Mouse (Mus musculus): Measurements from ENCODE around the gene Isg15. TPM values are rescaled to one million over a fixed set of nuclear protein-coding genes. Genes with fewer than 3 reads are reported as not detected.

Gene Isg15
- 1.7 and 3.1 TPM in 2 replicates for polyA plus RNA-seq (2015; fragmentation: Nextera tagmentation; extraction: Ambion mirVana)

- Histone ChIP-seq H3K4me1 (replicated peaks; ENCODE audit: control insufficient read depth, insufficient read depth, low read length) (peaks cover 20% of the 10 kb centered on the region), H3K9me3 (ENCODE audit: control insufficient read depth, low read length) (no peaks in the 10 kb centered on the region), H3K4me3 (ENCODE audit: low read length) (no peak within 1 kb of the TSS), H3K36me3 (ENCODE audit: control insufficient read depth, insufficient read depth, low read length) (no peaks in the 10 kb centered on the region), H3K27me3 (ENCODE audit: control insufficient read depth, insufficient read depth, low read depth, low read length) (peaks cover 15% of the 10 kb centered on the region; the same call in 1 of the 2 replicates), H3K27ac (ENCODE audit: low read length) (no peak within 1 kb of the TSS), H3K4me2 (ENCODE audit: low read depth, low read length) (peak within 1 kb of the TSS; percentile 13), H3K9ac (ENCODE audit: low read length) (no peak within 1 kb of the TSS)
- WGBS = 56% methylated on average over 10 of the region's 10 CpGs
- no peak for ATAC-seq (ENCODE audit: low read depth)
Measured at GRCm38 (mm10) chr4:156200623-156201475, at the start of gene Isg15. Isg15 (minus strand) TSS chr4:156200818.

GRCm38 (mm10) chr4:156249567-156249966 lies 48.9 kb upstream of the Isg15 start:
- H3K4me1 ChIP-seq (replicated peaks; ENCODE audit: control insufficient read depth, insufficient read depth, low read length) = peaks cover 4% of the 10 kb centered on the region
- H3K4me2 ChIP-seq (ENCODE audit: low read depth, low read length) = no peak overlapping the region
- no peak for ATAC-seq (ENCODE audit: low read depth)
- H3K9ac ChIP-seq (ENCODE audit: low read length) = no peak overlapping the region
- 55% methylated on average over 11 of the region's 11 CpGs for WGBS
- H3K27me3 ChIP-seq (ENCODE audit: control insufficient read depth, insufficient read depth, low read depth, low read length) = peaks cover 5% of the 10 kb centered on the region
- H3K9me3 ChIP-seq (ENCODE audit: control insufficient read depth, low read length) = no peaks in the 10 kb centered on the region
- H3K27ac ChIP-seq (ENCODE audit: low read length) = no peak overlapping the region
- peaks cover 31% of the 10 kb centered on the region for H3K36me3 ChIP-seq (ENCODE audit: control insufficient read depth, insufficient read depth, low read length)
- H3K4me3 ChIP-seq (ENCODE audit: low read length) = no peak overlapping the region

- Histone ChIP-seq H3K27ac (ENCODE audit: low read length) (no peak overlapping the region), H3K4me2 (ENCODE audit: low read depth, low read length) (peak overlapping the region; percentile 95), H3K9me3 (ENCODE audit: control insufficient read depth, low read length) (no peaks in the 10 kb centered on the region), H3K9ac (ENCODE audit: low read length) (peak overlapping the region; percentile 82), H3K27me3 (ENCODE audit: control insufficient read depth, insufficient read depth, low read depth, low read length) (no peaks in the 10 kb centered on the region), H3K4me3 (ENCODE audit: low read length) (peak overlapping the region; percentile 96), H3K36me3 (ENCODE audit: control insufficient read depth, insufficient read depth, low read length) (peaks cover 31% of the 10 kb centered on the region), H3K4me1 (replicated peaks; ENCODE audit: control insufficient read depth, insufficient read depth, low read length) (peaks cover 17% of the 10 kb centered on the region)
- 23% methylated on average over 53 of the region's 60 CpGs for WGBS
- no peak for ATAC-seq (ENCODE audit: low read depth)
Measured at GRCm38 (mm10) chr4:156236651-156237447, 36.2 kb upstream of the Isg15 start.

DNA sequence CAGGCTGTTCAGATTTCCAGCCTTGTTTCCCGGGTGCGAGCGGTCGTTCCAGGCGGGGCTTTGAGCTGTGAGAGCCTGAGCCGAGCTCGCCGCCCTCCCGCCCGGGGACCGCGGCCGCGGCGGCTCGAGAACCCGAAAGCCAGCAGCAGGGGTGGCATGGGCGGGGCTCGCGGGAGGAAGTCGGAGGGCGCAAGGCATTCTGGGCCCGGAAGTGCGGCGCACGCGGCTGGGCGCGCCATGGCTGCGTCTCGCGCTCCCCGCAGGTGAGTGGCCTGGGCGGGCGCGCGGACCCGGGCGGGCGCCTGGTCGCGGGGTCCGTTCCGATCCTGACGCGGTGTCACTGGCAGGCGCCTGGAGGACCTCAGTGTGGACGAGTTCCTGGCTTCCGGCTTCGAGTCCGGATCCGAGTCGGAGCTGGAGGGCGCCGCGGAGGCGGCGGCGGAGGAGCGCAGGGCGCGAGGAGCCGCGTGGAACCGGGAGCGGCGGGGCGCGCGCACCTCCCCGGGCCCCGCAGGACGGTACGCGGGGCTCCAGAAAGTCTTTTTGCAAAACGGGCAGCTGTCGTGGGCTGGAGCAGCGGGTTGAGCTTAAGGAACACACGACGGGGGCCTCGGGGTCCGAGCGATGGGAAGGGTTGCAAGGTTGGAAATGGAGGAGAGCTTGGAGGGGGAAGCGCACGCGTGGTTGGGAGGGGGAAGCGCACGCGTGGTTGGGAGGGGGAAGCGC lies 35.4 kb upstream of the Isg15 start, which contains the start of gene Noc2l:
TSS of gene Noc2l (plus strand) at position 203 of the 726 bp plus-strand sequence.
- under 1% methylated on average over 88 of the region's 90 CpGs for whole genome bisulfite sequencing
- Histone ChIP-seq H3K4me1 (replicated peaks; ENCODE audit: control insufficient read depth, insufficient read depth, low read length) (peaks cover 17% of the 10 kb centered on the region), H3K36me3 (ENCODE audit: control insufficient read depth, insufficient read depth, low read length) (peaks cover 36% of the 10 kb centered on the region), H3K27ac (ENCODE audit: low read length) (peak within 1 kb of the TSS; percentile 96), H3K9ac (ENCODE audit: low read length) (peak within 1 kb of the TSS; percentile 82), H3K4me2 (ENCODE audit: low read depth, low read length) (peak within 1 kb of the TSS; percentile 95), H3K27me3 (ENCODE audit: control insufficient read depth, insufficient read depth, low read depth, low read length) (no peaks in the 10 kb centered on the region), H3K4me3 (ENCODE audit: low read length) (peak within 1 kb of the TSS; percentile 96), H3K9me3 (ENCODE audit: control insufficient read depth, low read length) (no peaks in the 10 kb centered on the region)
- ATAC-seq (ENCODE audit: low read depth) = peak; percentile 94

GRCm38 (mm10) chr4:156235360-156235770 lies 34.7 kb upstream of the Isg15 start:
- Histone ChIP-seq H3K4me1 (replicated peaks; ENCODE audit: control insufficient read depth, insufficient read depth, low read length) (peaks cover 17% of the 10 kb centered on the region), H3K4me2 (ENCODE audit: low read depth, low read length) (peak overlapping the region; percentile 95), H3K9me3 (ENCODE audit: control insufficient read depth, low read length) (no peaks in the 10 kb centered on the region), H3K27ac (ENCODE audit: low read length) (peak overlapping the region; percentile 51), H3K27me3 (ENCODE audit: control insufficient read depth, insufficient read depth, low read depth, low read length) (no peaks in the 10 kb centered on the region), H3K36me3 (ENCODE audit: control insufficient read depth, insufficient read depth, low read length) (peaks cover 38% of the 10 kb centered on the region), H3K9ac (ENCODE audit: low read length) (peak overlapping the region; percentile 82), H3K4me3 (ENCODE audit: low read length) (peak overlapping the region; percentile 96)
- peak; percentile 22; the same call in 1 of the 2 replicates for ATAC-seq (ENCODE audit: low read depth)
- under 1% methylated on average over 15 of the region's 15 CpGs for WGBS

DNA sequence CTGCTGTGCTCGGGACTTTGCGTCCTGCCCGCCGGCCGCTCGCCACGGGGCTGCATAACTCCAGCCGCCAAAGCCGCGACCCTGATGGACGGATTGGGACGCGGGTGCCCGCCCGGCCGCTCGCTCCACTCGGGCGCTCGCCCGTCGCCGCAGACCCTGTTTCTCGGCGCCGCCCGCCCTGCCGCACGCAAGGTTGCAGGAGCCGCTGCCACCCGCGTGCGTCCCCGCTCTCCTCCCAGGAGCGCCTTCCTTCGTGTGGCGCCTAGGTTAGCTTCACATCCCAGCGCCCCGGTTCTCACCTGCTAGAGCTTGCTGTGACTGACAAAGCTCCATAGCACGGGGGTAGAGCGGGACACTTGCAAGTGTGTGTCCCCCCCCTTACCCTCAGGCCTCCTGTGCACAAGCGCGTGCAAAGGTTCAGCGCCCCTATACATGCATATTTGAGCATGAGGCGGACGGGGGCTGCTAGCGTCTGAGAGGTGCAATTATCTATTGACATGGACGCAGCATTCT lies 34.1 kb upstream of the Isg15 start, which contains the start of gene Plekhn1:
TSS of gene Plekhn1 (minus strand) at position 157 of the 513 bp plus-strand sequence.
- ATAC-seq (ENCODE audit: low read depth) = peak; percentile 62
- H3K9ac ChIP-seq (ENCODE audit: low read length) = peak within 1 kb of the TSS; percentile 82
- H3K9me3 ChIP-seq (ENCODE audit: control insufficient read depth, low read length) = no peaks in the 10 kb centered on the region
- H3K36me3 ChIP-seq (ENCODE audit: control insufficient read depth, insufficient read depth, low read length) = peaks cover 37% of the 10 kb centered on the region
- no peaks in the 10 kb centered on the region for H3K27me3 ChIP-seq (ENCODE audit: control insufficient read depth, insufficient read depth, low read depth, low read length)
- peak within 1 kb of the TSS; percentile 73 for H3K27ac ChIP-seq (ENCODE audit: low read length)
- H3K4me1 ChIP-seq (replicated peaks; ENCODE audit: control insufficient read depth, insufficient read depth, low read length) = peaks cover 17% of the 10 kb centered on the region
- peak within 1 kb of the TSS; percentile 95 for H3K4me2 ChIP-seq (ENCODE audit: low read depth, low read length)
- under 1% methylated on average over 35 of the region's 48 CpGs for WGBS
- peak within 1 kb of the TSS; percentile 96 for H3K4me3 ChIP-seq (ENCODE audit: low read length)

DNA sequence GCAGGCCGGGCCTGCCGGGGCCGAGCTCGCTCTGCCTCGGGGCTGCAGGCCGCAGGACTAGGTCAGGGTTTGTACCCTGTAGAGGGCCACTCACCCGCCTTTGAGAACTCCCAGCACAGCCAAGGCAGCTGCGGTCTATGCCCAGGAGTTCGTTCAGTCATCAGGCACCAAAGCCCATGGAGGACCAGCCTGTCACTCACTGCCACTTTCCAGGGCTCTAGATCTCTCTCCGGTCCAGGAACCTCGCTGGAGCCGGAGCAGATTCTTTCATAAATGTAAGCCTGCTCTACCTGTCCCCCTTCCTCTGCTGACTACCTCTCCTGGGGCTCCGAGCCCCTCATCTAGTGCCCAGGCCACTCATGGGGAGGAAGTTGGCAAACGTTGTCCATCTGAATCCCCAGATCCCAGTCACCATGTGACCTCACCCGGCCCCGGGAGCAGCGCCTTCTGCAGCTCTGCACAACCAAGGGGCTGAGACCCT lies 33.4 kb upstream of the Isg15 start:
- ATAC-seq (ENCODE audit: low read depth) = 0 out of 2 replicates have a peak, but pooled peaks have one; percentile 11
- peaks cover 17% of the 10 kb centered on the region for H3K4me1 ChIP-seq (replicated peaks; ENCODE audit: control insufficient read depth, insufficient read depth, low read length)
- no peaks in the 10 kb centered on the region for H3K9me3 ChIP-seq (ENCODE audit: control insufficient read depth, low read length)
- peak overlapping the region; percentile 59 for H3K27ac ChIP-seq (ENCODE audit: low read length)
- 3% methylated on average over 17 of the region's 17 CpGs for WGBS
- H3K27me3 ChIP-seq (ENCODE audit: control insufficient read depth, insufficient read depth, low read depth, low read length) = no peaks in the 10 kb centered on the region
- peak overlapping the region; percentile 82 for H3K9ac ChIP-seq (ENCODE audit: low read length)
- peak overlapping the region; percentile 96 for H3K4me3 ChIP-seq (ENCODE audit: low read length)
- peak overlapping the region; percentile 95 for H3K4me2 ChIP-seq (ENCODE audit: low read depth, low read length)
- peaks cover 31% of the 10 kb centered on the region for H3K36me3 ChIP-seq (ENCODE audit: control insufficient read depth, insufficient read depth, low read length)

DNA sequence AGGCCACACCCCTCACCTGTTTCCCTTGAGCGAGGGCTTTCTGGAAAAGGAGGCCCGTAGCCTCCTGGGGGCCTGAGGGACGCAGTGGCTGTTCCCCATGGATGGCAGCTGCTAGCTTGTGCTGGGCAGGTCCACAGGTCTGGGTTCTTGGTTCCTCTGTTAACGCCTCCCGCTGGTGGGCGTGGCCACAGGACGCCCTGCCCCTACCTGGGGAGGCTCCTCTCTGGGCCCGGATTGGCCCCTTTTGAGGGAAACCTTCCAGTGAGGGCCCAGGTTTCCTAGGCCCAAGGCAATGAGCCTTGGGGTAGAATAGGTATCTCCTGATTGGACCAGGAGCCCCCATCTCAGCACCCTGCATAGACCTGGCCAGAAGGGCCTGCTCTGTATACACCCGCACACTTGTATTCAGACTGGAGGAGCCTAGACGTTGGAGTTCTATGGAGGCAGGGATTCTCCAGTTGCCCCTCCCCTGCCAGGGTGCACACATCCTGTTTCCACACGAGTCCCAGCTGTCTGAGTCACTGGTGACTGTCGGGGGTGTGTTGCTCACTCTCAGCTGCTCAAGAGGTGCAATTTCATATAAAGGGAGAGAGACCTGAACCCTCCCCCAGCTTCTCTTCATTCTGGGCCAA lies 27.9 kb upstream of the Isg15 start:
- Histone ChIP-seq H3K36me3 (ENCODE audit: control insufficient read depth, insufficient read depth, low read length) (peaks cover 21% of the 10 kb centered on the region), H3K4me3 (ENCODE audit: low read length) (peak overlapping the region; percentile 18; the same call in 1 of the 2 replicates), H3K4me2 (ENCODE audit: low read depth, low read length) (peak overlapping the region; percentile 34), H3K4me1 (replicated peaks; ENCODE audit: control insufficient read depth, insufficient read depth, low read length) (peaks cover 16% of the 10 kb centered on the region), H3K9ac (ENCODE audit: low read length) (no peak overlapping the region), H3K27ac (ENCODE audit: low read length) (no peak overlapping the region), H3K27me3 (ENCODE audit: control insufficient read depth, insufficient read depth, low read depth, low read length) (no peaks in the 10 kb centered on the region), H3K9me3 (ENCODE audit: control insufficient read depth, low read length) (no peaks in the 10 kb centered on the region)
- peak; percentile 57 for ATAC-seq (ENCODE audit: low read depth)
- 19% methylated on average over 12 of the region's 12 CpGs for WGBS

All from lung, embryonic 16.5 days (tissue).